Mouse (Mus musculus) retina, adult 2 months (tissue): ENCODE results near the gene Scg5.

Source experiments
- DNase-seq: peaks from one replicate; pipeline ENCODE4 v3.0.0-alpha.2; 2012; ENCODE audit warnings: low read depth, low spot score

Scg5 gene

GRCm38 (mm10) chr2:113757525-113758310 is 71.2 kb downstream of the Scg5 start:
- no peak for DNase-seq

GRCm38 (mm10) chr2:113756924-113757524 is 71.9 kb downstream of the Scg5 start:
- DNase-seq = no peak

DNA sequence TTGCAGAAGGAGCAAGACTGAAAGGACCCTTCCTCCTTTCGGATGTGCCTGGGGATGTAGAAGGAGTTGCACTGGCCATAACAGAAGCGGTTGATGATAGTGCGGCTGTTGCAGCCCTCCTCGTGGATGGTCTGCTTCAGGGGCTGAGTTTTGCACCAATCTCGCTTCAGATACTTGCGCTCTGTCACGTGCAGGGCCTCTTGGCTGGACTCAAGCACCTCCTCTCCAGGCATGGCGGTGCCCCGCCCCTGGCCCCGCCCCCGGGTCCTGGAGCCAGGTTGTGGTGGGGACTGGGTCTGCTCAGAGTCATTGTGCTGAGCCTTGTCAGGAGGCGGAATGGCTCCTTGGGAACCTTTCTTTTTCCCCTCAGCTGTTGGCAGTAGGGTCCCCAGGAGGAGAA is 79.2 kb downstream of the Scg5 start:
- no peak for DNase-seq

DNA sequence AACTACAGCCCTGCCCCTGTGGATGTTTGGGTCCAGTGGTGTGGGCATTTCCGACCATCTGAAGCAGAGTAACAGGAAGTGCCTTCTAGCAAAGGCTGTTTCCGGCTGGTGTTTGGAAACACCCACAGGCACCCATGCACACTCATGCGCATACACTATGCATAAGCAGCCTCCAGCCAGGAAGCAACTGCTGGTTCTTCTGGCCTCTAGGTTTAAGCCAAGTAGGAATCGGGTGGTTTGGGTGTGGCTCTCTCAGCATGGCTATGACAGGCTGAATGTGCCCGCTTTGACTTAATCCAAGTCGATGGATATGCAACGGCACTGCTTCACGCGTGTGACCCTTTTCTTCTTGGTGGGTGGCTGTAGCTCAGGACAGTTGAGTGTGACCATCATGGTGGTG is 79.6 kb downstream of the Scg5 start:
- DNase-seq = no peak

GRCm38 (mm10) chr2:113728581-113728980 is 100.3 kb downstream of the Scg5 start:
- no peak for DNase-seq
